Mouse (Mus musculus) gastrocnemius, postnatal 4 days (tissue): ENCODE data around the gene Vwa5b2. TPM values are rescaled to one million over a fixed set of nuclear protein-coding genes. Genes with fewer than 3 reads are reported as not detected.

Source experiments
- microRNA-seq: library from miRNA; unstranded; fragments of <30 nt; microRNA quantifications from one replicate; pipeline ENCODE4 v1.2.0, GENCODE M21; 2021
- total RNA-seq, 2 experiments: library from RNA; stranded (reverse); gene quantifications; 2 replicates each; pipeline ENCODE4 v1.2.3; 2021

Gene Vwa5b2
- total RNA-seq, 2 experiments from 2014 or later, result 0.05 to 0.66 TPM

Small RNAs within 50 kb of the gene (microRNA-seq; reads per million reads assigned to microRNA genes)
- not detected for gene Mir1224

Other genes starting within 250 kb of the Vwa5b2 start
- 10 to 100 TPM; 59.3 to 70.1 TPM for gene Abcc5, start 163.1 kb upstream of the Vwa5b2 start, total RNA-seq
- 10 to 100 TPM; 46.3 to 51.8 TPM for gene Eif2b5, start 90.7 kb upstream of the Vwa5b2 start, total RNA-seq
- 10 to 100 TPM; 60.7 to 63.6 TPM for gene Dvl3, start 72.5 kb upstream of the Vwa5b2 start, total RNA-seq
- gene Ap2m1, start 54.0 kb upstream of the Vwa5b2 start, total RNA-seq, result 100 to 1,000 TPM; 234 to 258 TPM
- 10 to 100 TPM; 54.1 to 55.7 TPM for gene Abcf3, start 40.9 kb upstream of the Vwa5b2 start, total RNA-seq
- gene Eef1akmt4, start 22.1 kb downstream of the Vwa5b2 start, total RNA-seq, result 1 to 10 TPM; 8.2 to 8.8 TPM
- gene Gm49333, start 22.1 kb downstream of the Vwa5b2 start, total RNA-seq, result not detected
- gene Alg3, start 22.3 kb downstream of the Vwa5b2 start, total RNA-seq, result 10 to 100 TPM in 1 of 2 experiments, 1 to 10 TPM in 1; 8.7 to 11.0 TPM
- 1 to 10 TPM; 2.1 to 2.3 TPM for gene Camk2n2, start 31.8 kb downstream of the Vwa5b2 start, total RNA-seq
- 1 to 10 TPM in 1 of 2 experiments, under 1 TPM in 1; 0.74 to 2.4 TPM for gene Ece2, start 40.4 kb downstream of the Vwa5b2 start, total RNA-seq
- 100 to 1,000 TPM; 179 to 195 TPM for gene Psmd2, start 62.2 kb downstream of the Vwa5b2 start, total RNA-seq
- gene Eif4g1, start 78.8 kb downstream of the Vwa5b2 start, total RNA-seq, result 100 to 1,000 TPM; 329 to 339 TPM
- gene Fam131a, start 103.8 kb downstream of the Vwa5b2 start, total RNA-seq, result 10 to 100 TPM; 40.5 to 44.9 TPM
- 10 to 100 TPM; 20.1 to 20.6 TPM for gene Polr2h, start 128.2 kb downstream of the Vwa5b2 start, total RNA-seq
- 1 to 10 TPM; 4.5 to 4.9 TPM for gene Clcn2, start 128.3 kb downstream of the Vwa5b2 start, total RNA-seq
- 10 to 100 TPM; 10.6 to 10.7 TPM for gene Chrd, start 143.7 kb downstream of the Vwa5b2 start, total RNA-seq
- 1 to 10 TPM; 1.5 to 1.7 TPM for gene Thpo, start 145.0 kb downstream of the Vwa5b2 start, total RNA-seq